Mouse (Mus musculus) forebrain, embryonic 14.5 days (tissue): ENCODE data around the gene Gcfc2. TPM values are rescaled to one million over a fixed set of nuclear protein-coding genes. Genes with fewer than 3 reads are reported as not detected.
A peak's percentile ranks its signal among the peaks of the same experiment; 100 is the strongest.

Experiments used
- ATAC-seq: fragments of 200-750 bp; cut with Nextera tagmentation; 2 replicates; pipeline ENCODE4 v1.8.0; 2017; ENCODE audit warnings: mild to moderate bottlenecking, moderate library complexity
- DNase-seq: peaks from one replicate; pipeline ENCODE4 v3.0.0-alpha.2; 2015; ENCODE audit warnings: low spot score
- H3K27ac ChIP-seq: fragments of 300-500 bp; sonication (generic); 2 replicates; pipeline ENCODE4 v1.5.1; 2014; ENCODE audit warnings: low read depth, mild to moderate bottlenecking, control low read depth, low read length, moderate library complexity
- H3K27me3 ChIP-seq: fragments of 300-500 bp; sonication (generic); replicated peaks from 2 replicates; pipeline ENCODE4 v1.6.1; 2014; ENCODE audit warnings: low read length, control low read depth, mixed read lengths; ENCODE audit not compliant: control insufficient read depth, insufficient read depth
- H3K36me3 ChIP-seq: fragments of 300-500 bp; sonication (generic); 2 replicates; pipeline ENCODE4 v1.6.1; 2014; ENCODE audit warnings: low read length, control low read depth; ENCODE audit not compliant: control insufficient read depth, insufficient read depth
- H3K4me1 ChIP-seq: fragments of 300-500 bp; sonication (generic); 2 replicates; pipeline ENCODE4 v1.6.1; 2014; ENCODE audit warnings: antibody characterized with exemption, low read length, control low read depth; ENCODE audit not compliant: control insufficient read depth, insufficient read depth
- H3K4me2 ChIP-seq: fragments of 300-500 bp; sonication (generic); 2 replicates; pipeline ENCODE4 v1.6.1; 2014; ENCODE audit warnings: mild to moderate bottlenecking, control low read depth, low read length
- H3K4me3 ChIP-seq: fragments of 300-500 bp; sonication (generic); 2 replicates; pipeline ENCODE4 v1.5.1; 2014; ENCODE audit warnings: low read depth, low read length, control low read depth
- H3K9ac ChIP-seq: fragments of 300-500 bp; sonication (generic); 2 replicates; pipeline ENCODE4 v1.6.1; 2014; ENCODE audit warnings: mild to moderate bottlenecking, low read length, control low read depth, moderate library complexity
- H3K9me3 ChIP-seq: fragments of 300-500 bp; sonication (generic); replicated peaks from 2 replicates; pipeline ENCODE4 v1.6.1; 2016; ENCODE audit warnings: low read length, control low read depth, mixed read lengths; ENCODE audit not compliant: control insufficient read depth
- WGBS: fragments of 180-500 bp; shearing (Covaris S2); extraction: QIAGEN DNeasy Blood & Tissue Kit; methylation state at CpG from one replicate; pipeline ENCODE4 v1.1.7; 2014; 5-methylcytosine and 5-hydroxymethylcytosine counted together
- microRNA counts: library from miRNA; unstranded; fragments of <30 nt; microRNA quantifications from one replicate; lab custom pipeline; 2016
- microRNA-seq: library from miRNA; unstranded; fragments of <30 nt; microRNA quantifications from one replicate; pipeline ENCODE4, GENCODE M21; 2016
- polyA plus RNA-seq: library from polyadenylated mRNA; unstranded; fragments of >200 nt; fragmentation: Nextera tagmentation; extraction: Ambion mirVana; gene quantifications from 2 replicates; pipeline ENCODE4 v1.2.1, GENCODE M21; 2014

Gene Gcfc2
- polyA plus RNA-seq, 1 experiment from 2014 or later = 6.9 TPM

DNA sequence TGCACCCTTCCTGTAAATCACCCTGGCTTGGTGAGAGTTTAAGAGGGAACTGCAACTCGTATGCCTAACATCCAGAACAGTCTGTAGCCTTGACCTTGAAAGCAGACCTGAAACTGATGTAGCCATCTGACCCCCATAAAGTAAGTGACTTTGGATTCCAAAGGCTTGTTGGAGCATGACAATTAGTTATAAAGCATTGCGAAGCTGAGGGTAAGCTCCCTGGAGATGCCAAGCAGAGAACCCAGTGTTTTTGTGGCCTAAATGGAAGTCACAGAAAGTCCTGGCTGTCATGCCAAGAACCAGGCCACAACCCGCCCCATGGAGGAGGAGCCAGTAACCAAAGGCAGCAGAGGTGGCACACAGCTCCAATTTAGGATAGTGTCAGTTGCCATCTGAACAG, 64.1 kb downstream of the Gcfc2 start:
- Histone ChIP-seq H3K27me3 (no peaks in the 10 kb centered on the region), H3K4me3 (no peak overlapping the region), H3K4me2 (no peak overlapping the region), H3K9me3 (no peaks in the 10 kb centered on the region), H3K4me1 (peaks cover 8% of the 10 kb centered on the region; the same call in 1 of the 2 replicates), H3K27ac (no peak overlapping the region), H3K9ac (no peak overlapping the region), H3K36me3 (no peaks in the 10 kb centered on the region)
- DNase-seq (no peak), ATAC-seq (no peak)
- WGBS = 68% methylated on average over 3 of the region's 3 CpGs

DNA sequence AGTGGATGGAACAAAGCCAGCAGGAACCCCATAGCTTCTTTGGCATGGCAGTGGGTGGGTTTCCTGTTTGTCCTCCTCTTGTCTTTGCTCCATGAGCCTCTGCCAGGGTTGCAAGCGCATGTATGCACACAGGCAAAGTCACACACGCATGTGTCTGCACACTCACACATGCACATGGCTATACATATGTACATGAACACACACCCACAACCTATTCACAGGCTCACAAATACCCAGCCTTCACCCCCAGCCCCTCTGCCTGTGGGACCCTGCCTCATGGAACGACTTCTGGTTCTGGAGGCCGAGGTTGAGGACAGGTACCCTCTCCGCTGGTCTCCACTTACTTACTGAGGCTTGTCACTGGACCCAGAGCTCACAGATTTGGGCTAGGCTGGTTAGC, 64.9 kb downstream of the Gcfc2 start:
- Histone ChIP-seq H3K4me2 (no peak overlapping the region), H3K4me3 (no peak overlapping the region), H3K9me3 (no peaks in the 10 kb centered on the region), H3K27me3 (no peaks in the 10 kb centered on the region), H3K9ac (no peak overlapping the region), H3K27ac (no peak overlapping the region), H3K4me1 (peaks cover 8% of the 10 kb centered on the region; the same call in 1 of the 2 replicates), H3K36me3 (no peaks in the 10 kb centered on the region)
- DNase-seq (no peak), ATAC-seq (no peak)
- 91% methylated on average over 5 of the region's 5 CpGs for WGBS

- Histone ChIP-seq H3K9me3 (no peaks in the 10 kb centered on the region), H3K27ac (no peak overlapping the region), H3K4me3 (no peak overlapping the region), H3K27me3 (no peaks in the 10 kb centered on the region), H3K4me1 (peaks cover 8% of the 10 kb centered on the region; the same call in 1 of the 2 replicates), H3K9ac (no peak overlapping the region), H3K36me3 (no peaks in the 10 kb centered on the region), H3K4me2 (peak overlapping the region; percentile 12; the same call in 1 of the 2 replicates)
- peak; percentile 49; the same call in 1 of the 2 replicates for ATAC-seq
- WGBS = 13% methylated on average over 20 of the region's 20 CpGs
- DNase-seq = peak; percentile 25
These were observed 66.8 kb downstream of the Gcfc2 start for GRCm38 (mm10) chr6:81990049-81990810.

MicroRNA genes within 50 kb of the gene (microRNA counts, 519-probe panel; counts per million panel counts)
- not detected for microRNA mmu-miR-468 (lab: Ali Mortazavi, UCI)

Small RNA genes lying within 50 kb of the gene (microRNA-seq; reads per million reads assigned to microRNA genes)
- not detected for gene Mir468
- gene Mir7232 = not detected

Other genes starting within 250 kb of the Gcfc2 start
- gene Mrpl19, start 42.3 kb downstream of the Gcfc2 start, polyA plus RNA-seq = 32.9 and 33.5 TPM in 2 replicates
- gene Eva1a, start 117.4 kb downstream of the Gcfc2 start, polyA plus RNA-seq = 1.1 TPM in 2 replicates